Mouse (Mus musculus) CH12.LX (cell line): ENCODE measurements at regions not wholly inside any gene's neighbourhood (a gene's known extent, or its start where the extent isn't known, plus 50 kb on each side); places are given as distances from the start of the nearest gene placed in this dataset.

Experiments
- DNase-seq: peaks from one replicate; pipeline ENCODE4 v3.0.0-alpha.2; 2013; ENCODE audit errors: extremely low read depth
- H3K27ac ChIP-seq: 2 replicates; pipeline ENCODE4 v1.5.1; 2012; ENCODE audit warnings: low read depth, mild to moderate bottlenecking, control low read depth, moderate library complexity; ENCODE audit not compliant: insufficient read depth
- H3K27me3 ChIP-seq: replicated peaks from 2 replicates; pipeline ENCODE3; 2012; ENCODE audit warnings: inconsistent platforms
- H3K36me3 ChIP-seq, 2 experiments: replicated peaks in 1 of 2; 2 replicates each; pipeline versions ENCODE3 to v1.6.1; 2012; ENCODE audit warnings: inconsistent platforms in 1 of 2, low read length in 1 of 2, mild to moderate bottlenecking in 1 of 2, mixed read lengths in 1 of 2, moderate library complexity in 1 of 2; ENCODE audit not compliant: control insufficient read depth in 1 of 2, insufficient read depth in 1 of 2
- H3K4me1 ChIP-seq, 2 experiments: 2 replicates each; pipeline ENCODE4 v1.6.1; 2012; ENCODE audit warnings: inconsistent platforms in 1 of 2, moderate library complexity in 1 of 2; ENCODE audit not compliant: insufficient read depth in 2 of 2, control insufficient read depth in 1 of 2
- H3K4me2 ChIP-seq: 2 replicates; pipeline ENCODE4 v1.6.1; 2012; ENCODE audit warnings: low read depth, mild to moderate bottlenecking, control low read depth; ENCODE audit not compliant: poor library complexity, insufficient read depth, severe bottlenecking
- H3K4me3 ChIP-seq, 3 experiments: fragments of 150-350 bp in 1 of 3; sonication (generic) in 1 of 3; replicated peaks in 1 of 3; 2 replicates each; pipeline versions ENCODE3 to v1.5.1; 2011 to 2012; ENCODE audit warnings: low read depth in 2 of 3, low read length in 2 of 3, mild to moderate bottlenecking in 2 of 3, moderate library complexity in 2 of 3, control low read depth in 1 of 3, improper control_type of control experiment in 1 of 3, inconsistent platforms in 1 of 3, mixed read lengths in 1 of 3; ENCODE audit not compliant: poor library complexity in 1 of 3
- H3K79me2 ChIP-seq: replicated peaks from 2 replicates; pipeline ENCODE4 v1.6.1; 2012; ENCODE audit warnings: mild to moderate bottlenecking, moderate library complexity; ENCODE audit not compliant: control insufficient read depth, poor library complexity, insufficient read depth, severe bottlenecking; ENCODE audit errors: extremely low read depth
- H3K9ac ChIP-seq: 2 replicates; pipeline ENCODE4 v1.6.1; 2012; ENCODE audit warnings: low read depth, mild to moderate bottlenecking, control low read depth, moderate library complexity; ENCODE audit not compliant: insufficient read depth
- H3K9me3 ChIP-seq: replicated peaks from 2 replicates; pipeline ENCODE3; 2012; ENCODE audit warnings: low read length, inconsistent platforms, mixed read lengths
- CHD1 ChIP-seq: IDR thresholded peaks from 2 replicates; pipeline ENCODE4 v1.6.1; 2012; ENCODE audit warnings: low read depth, low read length, improper control_type of control experiment, inconsistent platforms
- CHD2 ChIP-seq: IDR thresholded peaks from 2 replicates; pipeline ENCODE4 v1.6.1; 2011; ENCODE audit warnings: low read length, improper control_type of control experiment
- CTCF ChIP-seq, 2 experiments: IDR thresholded peaks in 1 of 2; conservative IDR thresholded peaks in 1 of 2; 2 replicates each; pipeline ENCODE4 v1.5.1; 2011 to 2012; ENCODE audit warnings: low read depth in 2 of 2, low read length in 2 of 2, improper control_type of control experiment in 1 of 2, inconsistent platforms in 1 of 2, mild to moderate bottlenecking in 1 of 2, moderate library complexity in 1 of 2
- E2F4 ChIP-seq: IDR thresholded peaks from 2 replicates; pipeline ENCODE4 v1.6.1; 2011; ENCODE audit warnings: low read depth, low read length, improper control_type of control experiment; ENCODE audit not compliant: insufficient replicate concordance
- EP300 ChIP-seq: IDR thresholded peaks from 2 replicates; pipeline ENCODE4 v1.6.1; 2011; ENCODE audit warnings: low read length, improper control_type of control experiment
- ETS1 ChIP-seq: conservative IDR thresholded peaks from 2 replicates; pipeline ENCODE4 v1.6.1; 2012; ENCODE audit warnings: low read depth, mild to moderate bottlenecking, inconsistent platforms, low read length, improper control_type of control experiment, moderate library complexity
- GABPA ChIP-seq: IDR thresholded peaks from 2 replicates; pipeline ENCODE4 v1.6.1; 2012; ENCODE audit warnings: low read depth, low read length, improper control_type of control experiment, inconsistent platforms; ENCODE audit not compliant: insufficient replicate concordance
- HCFC1 ChIP-seq: IDR thresholded peaks from 2 replicates; pipeline ENCODE4 v1.6.1; 2012; ENCODE audit warnings: low read depth, mild to moderate bottlenecking, inconsistent platforms, low read length, improper control_type of control experiment
- IRF4 ChIP-seq: IDR thresholded peaks from 2 replicates; pipeline ENCODE4 v1.6.1; 2014; ENCODE audit warnings: low read depth, mild to moderate bottlenecking, inconsistent platforms, low read length, improper control_type of control experiment
- JUN ChIP-seq: IDR thresholded peaks from 2 replicates; pipeline ENCODE4 v1.6.1; 2011; ENCODE audit warnings: low read depth, mild to moderate bottlenecking, low read length, improper control_type of control experiment, moderate library complexity; ENCODE audit not compliant: insufficient read depth
- JUND ChIP-seq: conservative IDR thresholded peaks from 2 replicates; pipeline ENCODE4 v1.6.1; 2011; ENCODE audit warnings: low read depth, low read length, improper control_type of control experiment
- KAT2A ChIP-seq: IDR thresholded peaks from 2 replicates; pipeline ENCODE4 v1.6.1; 2012; ENCODE audit warnings: low read length, improper control_type of control experiment, inconsistent platforms; ENCODE audit not compliant: insufficient replicate concordance
- MAZ ChIP-seq: IDR thresholded peaks from 2 replicates; pipeline ENCODE4 v1.6.1; 2012; ENCODE audit warnings: low read depth, mild to moderate bottlenecking, inconsistent platforms, low read length, improper control_type of control experiment, moderate library complexity
- NELFE ChIP-seq: IDR thresholded peaks from 2 replicates; pipeline ENCODE4 v1.6.1; 2011; ENCODE audit warnings: low read depth, low read length, improper control_type of control experiment
- PAX5 ChIP-seq: IDR thresholded peaks from 2 replicates; pipeline ENCODE4 v1.6.1; 2012; ENCODE audit warnings: low read length, inconsistent platforms, mixed read lengths
- POLR2AphosphoS2 ChIP-seq: IDR thresholded peaks from 2 replicates; pipeline ENCODE4 v1.6.1; 2011; ENCODE audit warnings: low read depth, low read length, improper control_type of control experiment
- RAD21 ChIP-seq: IDR thresholded peaks from 2 replicates; pipeline ENCODE4 v1.6.1; 2011; ENCODE audit warnings: low read depth, mild to moderate bottlenecking, low read length, improper control_type of control experiment, moderate library complexity
- RCOR1 ChIP-seq: conservative IDR thresholded peaks from 2 replicates; pipeline ENCODE4 v1.6.1; 2012; ENCODE audit warnings: low read depth, mild to moderate bottlenecking, inconsistent platforms, low read length, improper control_type of control experiment
- SIN3A ChIP-seq: IDR thresholded peaks from 2 replicates; pipeline ENCODE4 v1.6.1; 2012; ENCODE audit warnings: low read length, improper control_type of control experiment, inconsistent platforms
- SMC3 ChIP-seq: IDR thresholded peaks from 2 replicates; pipeline ENCODE4 v1.6.1; 2011; ENCODE audit warnings: low read depth, low read length, improper control_type of control experiment
- TBP ChIP-seq: conservative IDR thresholded peaks from 2 replicates; pipeline ENCODE4 v1.6.1; 2011; ENCODE audit warnings: low read depth, low read length, improper control_type of control experiment
- TCF12 ChIP-seq: IDR thresholded peaks from 2 replicates; pipeline ENCODE4 v1.6.1; 2014; ENCODE audit warnings: low read depth, mild to moderate bottlenecking, inconsistent platforms, low read length, improper control_type of control experiment
- UBTF ChIP-seq: IDR thresholded peaks from 2 replicates; pipeline ENCODE4 v1.6.1; 2012; ENCODE audit warnings: low read depth, mild to moderate bottlenecking, inconsistent platforms, low read length, improper control_type of control experiment, moderate library complexity
- USF1 ChIP-seq: IDR thresholded peaks from 2 replicates; pipeline ENCODE4 v1.6.1; 2014; ENCODE audit warnings: low read depth, mild to moderate bottlenecking, inconsistent platforms, low read length, improper control_type of control experiment
- ZC3H11A ChIP-seq: IDR thresholded peaks from 2 replicates; pipeline ENCODE4 v1.6.1; 2012; ENCODE audit warnings: low read depth, mild to moderate bottlenecking, inconsistent platforms, low read length, improper control_type of control experiment
- ZMIZ1 ChIP-seq: IDR thresholded peaks from 2 replicates; pipeline ENCODE4 v1.6.1; 2012; ENCODE audit warnings: low read depth, mild to moderate bottlenecking, inconsistent platforms, low read length, improper control_type of control experiment
- dilution Hi-C: fragments of 300-500 bp; cut with MboI; formaldehyde crosslinking; loops from 2 replicates; pipeline ENCODE4 v1.14.3; 2020; ENCODE audit warnings: low sequenced_read_pairs; ENCODE audit not compliant: extremely low pct_unique_long_range_greater_than_20kb, extremely low pct_ligation_motif_present
- in situ Hi-C: fragments of 300-500 bp; cut with MboI; formaldehyde crosslinking; loops from 3 replicates; pipeline ENCODE4 v1.14.3; 2019; ENCODE audit warnings: low sequenced_read_pairs, low pct_ligation_motif_present, low pct_unique_long_range_greater_than_20kb, mixed read lengths

DNA sequence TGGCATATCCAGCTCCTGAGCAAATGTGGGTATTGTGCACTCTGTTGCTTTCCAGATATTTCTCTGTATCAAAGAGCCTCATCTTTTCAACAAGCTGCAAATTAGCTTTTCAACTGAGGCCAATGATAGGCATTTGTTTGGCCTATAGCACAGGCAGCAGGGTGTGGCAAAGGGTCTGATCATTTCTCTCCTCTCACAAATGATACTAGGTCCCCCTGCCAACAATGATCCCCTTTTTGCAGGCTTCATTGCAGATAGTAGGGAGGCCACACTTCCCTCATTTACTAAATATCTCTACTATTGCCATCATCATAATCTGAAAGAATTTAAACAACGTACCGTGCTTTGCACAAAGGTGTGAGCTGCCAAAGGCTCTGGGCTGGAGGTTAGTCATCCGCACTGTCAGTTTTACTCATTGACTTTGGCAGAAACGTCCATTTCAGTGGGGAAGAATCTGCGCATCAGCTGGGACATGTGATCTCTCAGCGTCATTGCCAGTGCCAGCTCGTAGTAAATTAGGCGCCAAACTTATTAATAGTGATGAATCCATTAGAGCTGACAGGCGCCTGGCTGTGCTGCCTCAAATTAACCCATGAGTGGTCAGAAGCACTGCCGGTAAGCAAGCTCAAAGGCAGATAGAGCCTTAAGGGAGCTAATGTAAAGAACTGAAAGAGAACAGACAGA, 147.4 kb upstream of the Foxq1 start:
- Histone ChIP-seq H3K36me3 (no peaks in the 10 kb centered on the region), H3K4me1 (peaks cover 0 to 7% of the 10 kb centered on the region in 2 experiments; a peak in 2 of 4 replicates), H3K79me2 (no peaks in the 10 kb centered on the region), H3K4me3 (no peak overlapping the region), H3K27me3 (no peaks in the 10 kb centered on the region), H3K9me3 (peaks cover 6% of the 10 kb centered on the region), H3K9ac (no peak overlapping the region), H3K27ac (no peak overlapping the region)
- TF ChIP-seq ZC3H11A (no peak), RAD21 (no peak), GABPA (no peak), KAT2A (no peak), ETS1 (no peak), SIN3A (no peak), CHD2 (no peak), TCF12 (no peak), IRF4 (no peak), MAZ (no peak), SMC3 (no peak), NELFE (no peak), PAX5 (no peak)
- TF ChIP-seq, all 38 proteins: peak for 0
- no peak overlapping the region for H3K4me2 ChIP-seq
- in situ Hi-C loops (no loop called here), dilution Hi-C loops (no loop called here)
- no peak for DNase-seq

DNA sequence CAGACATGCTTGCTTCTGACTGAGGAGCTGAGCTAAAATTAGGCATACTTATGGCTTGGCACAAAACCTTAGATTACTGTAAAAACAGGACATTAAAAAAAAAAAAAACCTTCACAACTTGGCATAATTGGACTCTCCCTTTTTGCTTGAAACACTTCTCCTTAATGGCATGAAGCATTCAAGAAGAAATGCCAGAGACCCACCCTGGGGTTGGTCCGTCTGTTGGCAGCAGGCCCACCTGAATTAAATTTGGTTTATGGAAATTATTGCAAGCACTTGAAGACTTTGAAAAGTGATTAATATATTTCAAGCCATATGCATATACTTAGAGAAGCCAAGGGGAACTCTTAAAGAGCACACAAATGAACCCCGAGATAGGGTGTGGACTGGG, 146.8 kb upstream of the Foxq1 start:
- TF ChIP-seq CTCF (conservative IDR thresholded peaks at IDR 0.05 in 1 of 2, IDR thresholded peaks at IDR 0.05 in 1 of 2; ENCODE audit: low read depth in 2 of 2, low read length in 2 of 2) (no peak), RAD21 (no peak), RCOR1 (no peak), E2F4 (no peak), KAT2A (no peak), TCF12 (no peak), CHD1 (no peak), PAX5 (no peak), ZMIZ1 (no peak), JUN (no peak), UBTF (no peak), HCFC1 (no peak), JUND (no peak), POLR2AphosphoS2 (no peak), TBP (no peak), EP300 (no peak), NELFE (no peak), ZC3H11A (no peak), USF1 (no peak), CHD2 (no peak)
- no peak overlapping the region for H3K4me2 ChIP-seq
- H3K9ac ChIP-seq: no peak overlapping the region
- peaks cover 0 to 7% of the 10 kb centered on the region in 2 experiments; a peak in 2 of 4 replicates for H3K4me1 ChIP-seq
- H3K27ac ChIP-seq: no peak overlapping the region
- peaks cover 6% of the 10 kb centered on the region for H3K9me3 ChIP-seq
- H3K79me2 ChIP-seq: no peaks in the 10 kb centered on the region
- H3K27me3 ChIP-seq: no peaks in the 10 kb centered on the region
- no peak overlapping the region for H3K4me3 ChIP-seq
- in situ Hi-C loops (no loop called here), dilution Hi-C loops (no loop called here)
- H3K36me3 ChIP-seq: no peaks in the 10 kb centered on the region
- no peak for DNase-seq
